Mouse (Mus musculus) frontal cortex, postnatal 36 days (tissue): ENCODE measurements at regions not wholly inside any gene's neighbourhood (a gene's known extent, or its start where the extent isn't known, plus 50 kb on each side); places are given as distances from the start of the nearest gene placed in this dataset.

Experiments
- DNase-seq, 2 experiments: peaks; one replicate each; pipeline ENCODE4 v3.0.0; 2022; ENCODE audit warnings: low spot score in 2 of 2

GRCm38 (mm10) chr14:111738943-111739342, 64.0 kb downstream of the Slitrk5 start:
- no peak for DNase-seq

GRCm38 (mm10) chr14:111763616-111764015, 88.7 kb downstream of the Slitrk5 start:
- DNase-seq = no peak

- DNase-seq = no peak
These were observed 103.3 kb downstream of the Slitrk5 start for GRCm38 (mm10) chr14:111778152-111778551.

- no peak for DNase-seq
These were observed 133.1 kb downstream of the Slitrk5 start for GRCm38 (mm10) chr14:111808025-111808424.

- DNase-seq = no peak
These were observed 135.0 kb downstream of the Slitrk5 start for GRCm38 (mm10) chr14:111809871-111810270.

GRCm38 (mm10) chr14:111822047-111822730, 147.3 kb downstream of the Slitrk5 start:
- DNase-seq = peak in 1 of 2 experiments; percentile 20
